Mouse (Mus musculus): ENCODE measurements around the gene Kif15.

- no peak for TF ChIP-seq CTCF (conservative IDR thresholded peaks at IDR 0.05; ENCODE audit: low read length)
- TF ChIP-seq POU5F1 (IDR thresholded peaks at IDR 0.05; ENCODE audit: borderline replicate concordance, low read length) = no peak
- no peak for TF ChIP-seq NANOG (IDR thresholded peaks at IDR 0.05; ENCODE audit: borderline replicate concordance, low read length)
Measured at GRCm38 (mm10) chr9:122998406-122999192, 47.8 kb downstream of the Kif15 start.

Data from E14TG2a.4 (cell line).